Mouse (Mus musculus): ENCODE measurements around the gene Rtel1.
A peak's percentile ranks its signal among the peaks of the same experiment; 100 is the strongest.

Rtel1 gene

GRCm38 (mm10) chr2:181322136-181322535 lies 2.6 kb downstream of the Rtel1 start:
- no peak for DNase-seq (ENCODE audit: low spot score in 2 of 2)

GRCm38 (mm10) chr2:181326098-181326497 lies 6.6 kb downstream of the Rtel1 start:
- no peak for DNase-seq (ENCODE audit: low spot score in 2 of 2)

- DNase-seq (ENCODE audit: low spot score in 2 of 2), result no peak
Measured at GRCm38 (mm10) chr2:181332542-181332941, 13.0 kb downstream of the Rtel1 start.

- DNase-seq (ENCODE audit: low spot score in 2 of 2), result peak; percentile 39 to 68
Measured at GRCm38 (mm10) chr2:181334023-181334422, 14.5 kb downstream of the Rtel1 start.

- no peak for DNase-seq (ENCODE audit: low spot score in 2 of 2)
Measured at GRCm38 (mm10) chr2:181340426-181340825, 20.9 kb downstream of the Rtel1 start.

- no peak for DNase-seq (ENCODE audit: low spot score in 2 of 2)
Measured at GRCm38 (mm10) chr2:181342766-181343165, 23.2 kb downstream of the Rtel1 start.

- no peak for DNase-seq (ENCODE audit: low spot score in 2 of 2)
Measured at GRCm38 (mm10) chr2:181356780-181357179, 37.2 kb downstream of the Rtel1 start.

GRCm38 (mm10) chr2:181363946-181364345 lies 44.4 kb downstream of the Rtel1 start:
- no peak for DNase-seq (ENCODE audit: low spot score in 2 of 2)

- DNase-seq (ENCODE audit: low spot score in 2 of 2), result no peak
Measured at GRCm38 (mm10) chr2:181364487-181364859, 44.9 kb downstream of the Rtel1 start.

- peak; percentile 75 to 87 for DNase-seq (ENCODE audit: low spot score in 2 of 2)
Measured at GRCm38 (mm10) chr2:181364860-181365596, 45.5 kb downstream of the Rtel1 start, which contains the start of the genes Zgpat and Arfrp1. Gene Zgpat (plus strand): TSS chr2:181364928. Gene Arfrp1 (minus strand): TSS chr2:181365404.

- DNase-seq (ENCODE audit: low spot score in 2 of 2), result no peak
Measured at GRCm38 (mm10) chr2:181365655-181366075, 46.1 kb downstream of the Rtel1 start.

GRCm38 (mm10) chr2:181370001-181370400 lies 50.5 kb downstream of the Rtel1 start:
- DNase-seq (ENCODE audit: low spot score in 2 of 2), result no peak

GRCm38 (mm10) chr2:181375787-181376186 lies 56.2 kb downstream of the Rtel1 start:
- no peak for DNase-seq (ENCODE audit: low spot score in 2 of 2)

- DNase-seq (ENCODE audit: low spot score in 2 of 2), result no peak
Measured at GRCm38 (mm10) chr2:181377230-181377629, 57.7 kb downstream of the Rtel1 start.

GRCm38 (mm10) chr2:181378701-181379100 lies 59.2 kb downstream of the Rtel1 start:
- no peak for DNase-seq (ENCODE audit: low spot score in 2 of 2)

- DNase-seq (ENCODE audit: low spot score in 2 of 2), result no peak
Measured at GRCm38 (mm10) chr2:181379778-181380177, 60.2 kb downstream of the Rtel1 start, which contains the start of gene Lime1. Gene Lime1 (plus strand): TSS chr2:181380078.

- no peak for DNase-seq (ENCODE audit: low spot score in 2 of 2)
Measured at GRCm38 (mm10) chr2:181380251-181380650, 60.7 kb downstream of the Rtel1 start.

- no peak for DNase-seq (ENCODE audit: low spot score in 2 of 2)
Measured at GRCm38 (mm10) chr2:181381107-181381506, 61.6 kb downstream of the Rtel1 start.

- DNase-seq (ENCODE audit: low spot score in 2 of 2), result no peak
Measured at GRCm38 (mm10) chr2:181381631-181382306, 62.2 kb downstream of the Rtel1 start.

- DNase-seq (ENCODE audit: low spot score in 2 of 2), result no peak
Measured at GRCm38 (mm10) chr2:181384463-181384862, 64.9 kb downstream of the Rtel1 start.

- peak in 1 of 2 experiments; percentile 60 for DNase-seq (ENCODE audit: low spot score in 2 of 2)
Measured at GRCm38 (mm10) chr2:181384919-181385391, 65.4 kb downstream of the Rtel1 start.

GRCm38 (mm10) chr2:181385885-181386284 lies 66.3 kb downstream of the Rtel1 start:
- DNase-seq (ENCODE audit: low spot score in 2 of 2), result peak in 1 of 2 experiments; percentile 43
